Mouse (Mus musculus): ENCODE data around the gene Oser1. TPM values are rescaled to one million over a fixed set of nuclear protein-coding genes. Genes with fewer than 3 reads are reported as not detected.

Gene Oser1
- total and polyA plus RNA-seq, 3 experiments: 43.8 to 53.9 TPM; not detected in 1

DNA sequence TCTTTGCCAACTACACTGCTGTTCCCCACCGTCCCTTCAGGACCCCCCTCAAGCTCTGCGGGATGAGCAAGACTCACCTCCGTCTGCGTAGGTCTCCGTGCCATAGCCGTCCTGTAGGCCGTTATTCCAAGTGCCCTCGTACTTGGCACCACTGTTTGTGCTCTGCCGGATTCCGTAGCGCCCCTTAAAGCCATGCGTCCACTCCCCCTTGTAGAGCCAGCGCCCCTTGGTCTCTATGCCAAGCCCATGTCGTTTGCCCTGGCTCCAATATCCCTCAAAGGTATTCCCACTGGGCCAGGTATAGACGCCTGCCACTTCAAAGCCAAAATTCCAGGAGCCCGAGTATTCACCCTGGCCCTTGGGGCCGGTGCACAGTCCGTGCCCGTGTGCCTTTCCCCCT, 27.4 kb downstream of the Oser1 start:
- Histone ChIP-seq H3K4me3 (ENCODE audit: control insufficient read depth in 1 of 2, insufficient read depth in 1 of 2, low read depth in 2 of 2, low read length in 2 of 2) (no peak overlapping the region), H3K9me3 (replicated peaks; ENCODE audit: insufficient read depth, low read length) (no peaks in the 10 kb centered on the region), H3K36me3 (ENCODE audit: control insufficient read depth in 1 of 2, insufficient read depth in 2 of 2, low read length in 2 of 2) (no peaks in the 10 kb centered on the region), H3K9ac (ENCODE audit: control insufficient read depth, low read depth, low read length, poor library complexity, severe bottlenecking) (no peak overlapping the region), H3K27ac (ENCODE audit: control insufficient read depth, low read depth, low read length) (no peak overlapping the region), H3K79me2 (ENCODE audit: control insufficient read depth, insufficient read depth, low read length, poor library complexity) (no peaks in the 10 kb centered on the region), H3K4me1 (ENCODE audit: control insufficient read depth in 1 of 2, insufficient read depth in 2 of 2, low read length in 2 of 2) (no peaks in the 10 kb centered on the region), H3K27me3 (ENCODE audit: control insufficient read depth in 1 of 2, insufficient read depth in 2 of 2, low read length in 2 of 2) (no peaks in the 10 kb centered on the region)
- no peak for TF ChIP-seq POLR2A (IDR thresholded peaks at IDR 0.05; ENCODE audit: control insufficient read depth in 1 of 2, insufficient read depth in 1 of 2, low read depth in 1 of 2, low read length in 2 of 2, poor library complexity in 1 of 2)
- no peak for TF ChIP-seq ZMIZ1 (IDR thresholded peaks at IDR 0.05; ENCODE audit: low read depth, low read length)
- TF ChIP-seq CHD1 (IDR thresholded peaks at IDR 0.05; ENCODE audit: low read depth, low read length): no peak
- TF ChIP-seq ELF1 (IDR thresholded peaks at IDR 0.05; ENCODE audit: low read depth, low read length): no peak
- no peak for TF ChIP-seq NRF1 (IDR thresholded peaks at IDR 0.05; ENCODE audit: insufficient read depth, low read depth, low read length, poor library complexity, severe bottlenecking)
- TF ChIP-seq ZNF384 (IDR thresholded peaks at IDR 0.05; ENCODE audit: low read depth, low read length): no peak
- TF ChIP-seq MXI1 (IDR thresholded peaks at IDR 0.05; ENCODE audit: low read depth, low read length): no peak
- TF ChIP-seq EP300 (IDR thresholded peaks at IDR 0.05; ENCODE audit: low read depth in 1 of 2, low read length in 2 of 2): no peak
- TF ChIP-seq ZC3H11A (IDR thresholded peaks at IDR 0.05; ENCODE audit: low read depth, low read length): no peak
- no peak for TF ChIP-seq MAX (IDR thresholded peaks at IDR 0.05; ENCODE audit: low read length)
- no peak for DNase-seq (ENCODE audit: low read depth, low spot score)

- DNase-seq (ENCODE audit: low read depth, low spot score): no peak
- H3K27ac ChIP-seq (ENCODE audit: control insufficient read depth, low read depth, low read length): no peak overlapping the region
- no peaks in the 10 kb centered on the region for H3K79me2 ChIP-seq (ENCODE audit: control insufficient read depth, insufficient read depth, low read length, poor library complexity)
- no peaks in the 10 kb centered on the region for H3K36me3 ChIP-seq (ENCODE audit: control insufficient read depth in 1 of 2, insufficient read depth in 2 of 2, low read length in 2 of 2)
- TF ChIP-seq MYB (IDR thresholded peaks at IDR 0.05; ENCODE audit: low read depth, low read length) (no peak), USF1 (IDR thresholded peaks at IDR 0.05; ENCODE audit: low read depth, low read length) (no peak), POLR2AphosphoS2 (IDR thresholded peaks at IDR 0.05; ENCODE audit: low read length) (no peak), HCFC1 (IDR thresholded peaks at IDR 0.05; ENCODE audit: low read depth, low read length) (no peak), MEF2A (IDR thresholded peaks at IDR 0.05; ENCODE audit: extremely low read depth, insufficient replicate concordance, low read depth, low read length, poor library complexity, severe bottlenecking) (no peak), MYC (IDR thresholded peaks at IDR 0.05; ENCODE audit: low read depth, low read length) (no peak)
- no peaks in the 10 kb centered on the region for H3K27me3 ChIP-seq (ENCODE audit: control insufficient read depth in 1 of 2, insufficient read depth in 2 of 2, low read length in 2 of 2)
- H3K4me3 ChIP-seq (ENCODE audit: control insufficient read depth in 1 of 2, insufficient read depth in 1 of 2, low read depth in 2 of 2, low read length in 2 of 2): no peak overlapping the region
- no peak overlapping the region for H3K9ac ChIP-seq (ENCODE audit: control insufficient read depth, low read depth, low read length, poor library complexity, severe bottlenecking)
- H3K9me3 ChIP-seq (replicated peaks; ENCODE audit: insufficient read depth, low read length): no peaks in the 10 kb centered on the region
- H3K4me1 ChIP-seq (ENCODE audit: control insufficient read depth in 1 of 2, insufficient read depth in 2 of 2, low read length in 2 of 2): no peaks in the 10 kb centered on the region
Observed at GRCm38 (mm10) chr2:163394977-163395376, 29.5 kb downstream of the Oser1 start.

Measured in MEL (cell line).